Mouse (Mus musculus) naive thymus-derived CD4-positive, alpha-beta T cell, adult 2 months (primary cell): ENCODE data around the gene Ubqln1.

Experiments
- DNase-seq: peaks from one replicate; pipeline ENCODE4 v3.0.0-alpha.2; 2011; ENCODE audit warnings: low read depth

Gene Ubqln1

GRCm38 (mm10) chr13:58215592-58216341 is at the start of gene Ubqln1:
Ubqln1 (minus strand) TSS chr13:58215653.
- peak; percentile 92 for DNase-seq

- no peak for DNase-seq
Observed at GRCm38 (mm10) chr13:58263546-58263945, 48.1 kb upstream of the Ubqln1 start.

GRCm38 (mm10) chr13:58261674-58262073 is 46.2 kb upstream of the Ubqln1 start:
- no peak for DNase-seq

GRCm38 (mm10) chr13:58253268-58253667 is 37.8 kb upstream of the Ubqln1 start:
- DNase-seq, result peak; percentile 9

- DNase-seq, result no peak
Observed at GRCm38 (mm10) chr13:58248957-58249356, 33.5 kb upstream of the Ubqln1 start.

GRCm38 (mm10) chr13:58236536-58236935 is 21.1 kb upstream of the Ubqln1 start:
- DNase-seq, result no peak

- DNase-seq, result peak; percentile 63
Observed at GRCm38 (mm10) chr13:58232611-58233010, 17.2 kb upstream of the Ubqln1 start.

GRCm38 (mm10) chr13:58232070-58232469 is 16.6 kb upstream of the Ubqln1 start:
- DNase-seq, result no peak

GRCm38 (mm10) chr13:58228624-58229023 is 13.2 kb upstream of the Ubqln1 start:
- DNase-seq, result no peak

GRCm38 (mm10) chr13:58225694-58226093 is 10.2 kb upstream of the Ubqln1 start:
- DNase-seq, result no peak

GRCm38 (mm10) chr13:58220206-58220605 is 4.8 kb upstream of the Ubqln1 start:
- no peak for DNase-seq

GRCm38 (mm10) chr13:58217536-58217935 is 2.1 kb upstream of the Ubqln1 start:
- no peak for DNase-seq

- no peak for DNase-seq
Observed at GRCm38 (mm10) chr13:58216395-58216794, 942 bp upstream of the Ubqln1 start.

- DNase-seq, result no peak
Observed at GRCm38 (mm10) chr13:58215253-58215591, 231 bp downstream of the Ubqln1 start.

- DNase-seq, result peak; percentile 84
Observed at GRCm38 (mm10) chr13:58214346-58215252, 854 bp downstream of the Ubqln1 start.

GRCm38 (mm10) chr13:58213801-58214200 is 1.7 kb downstream of the Ubqln1 start:
- no peak for DNase-seq

- no peak for DNase-seq
Observed at GRCm38 (mm10) chr13:58212530-58212929, 2.9 kb downstream of the Ubqln1 start.

- no peak for DNase-seq
Observed at GRCm38 (mm10) chr13:58210441-58210840, 5.0 kb downstream of the Ubqln1 start.

- DNase-seq, result no peak
Observed at GRCm38 (mm10) chr13:58206084-58206483, 9.4 kb downstream of the Ubqln1 start.

- DNase-seq, result no peak
Observed at GRCm38 (mm10) chr13:58204986-58205385, 10.5 kb downstream of the Ubqln1 start.

GRCm38 (mm10) chr13:58204202-58204601 is 11.3 kb downstream of the Ubqln1 start:
- DNase-seq, result no peak

GRCm38 (mm10) chr13:58202903-58203302 is 12.6 kb downstream of the Ubqln1 start:
- DNase-seq, result no peak

- DNase-seq, result no peak
Observed at GRCm38 (mm10) chr13:58201908-58202307, 13.5 kb downstream of the Ubqln1 start.
